Mouse (Mus musculus): Measurements from ENCODE around the gene Uqcr11. TPM values are rescaled to one million over a fixed set of nuclear protein-coding genes. Genes with fewer than 3 reads are reported as not detected.

The Uqcr11 gene
- polyA plus RNA-seq, 1 experiment from 2014 or later, result 436 TPM

- H3K4me3 ChIP-seq, result no peak overlapping the region
- peaks cover 23% of the 10 kb centered on the region for H3K4me1 ChIP-seq
- H3K9ac ChIP-seq, result no peak overlapping the region
- H3K36me3 ChIP-seq, result peaks cover 49% of the 10 kb centered on the region
- no peaks in the 10 kb centered on the region for H3K27me3 ChIP-seq (replicated peaks)
- H3K4me2 ChIP-seq (replicated peaks), result peak overlapping the region; percentile 81
- no peak overlapping the region for H3K27ac ChIP-seq
- ATAC-seq (ENCODE audit: low FRiP score, low read depth), result no peak
- no peaks in the 10 kb centered on the region for H3K9me3 ChIP-seq
- 48% methylated on average over 4 of the region's 4 CpGs for WGBS
These were observed 1.3 kb upstream of the Uqcr11 start for GRCm38 (mm10) chr10:80407924-80408323.

GRCm38 (mm10) chr10:80405481-80406173, 1.0 kb downstream of the Uqcr11 start:
- H3K4me2 ChIP-seq (replicated peaks), result peak overlapping the region; percentile 81
- H3K36me3 ChIP-seq, result peaks cover 43% of the 10 kb centered on the region
- no peaks in the 10 kb centered on the region for H3K9me3 ChIP-seq
- peak overlapping the region; percentile 88 for H3K4me3 ChIP-seq
- WGBS, result 56% methylated on average over 10 of the region's 10 CpGs
- no peak overlapping the region for H3K27ac ChIP-seq
- ATAC-seq (ENCODE audit: low FRiP score, low read depth), result no peak
- peaks cover 29% of the 10 kb centered on the region for H3K4me1 ChIP-seq
- H3K27me3 ChIP-seq (replicated peaks), result no peaks in the 10 kb centered on the region
- peak overlapping the region; percentile 87 for H3K9ac ChIP-seq

GRCm38 (mm10) chr10:80403044-80403692, 3.5 kb downstream of the Uqcr11 start:
- Histone ChIP-seq H3K36me3 (peaks cover 33% of the 10 kb centered on the region), H3K4me1 (peaks cover 37% of the 10 kb centered on the region), H3K4me2 (replicated peaks) (no peak overlapping the region; the same call in 1 of the 2 replicates), H3K4me3 (no peak overlapping the region), H3K27ac (no peak overlapping the region), H3K9me3 (no peaks in the 10 kb centered on the region), H3K9ac (no peak overlapping the region), H3K27me3 (replicated peaks) (no peaks in the 10 kb centered on the region)
- ATAC-seq (ENCODE audit: low FRiP score, low read depth), result no peak
- WGBS, result 96% methylated on average over 4 of the region's 4 CpGs

GRCm38 (mm10) chr10:80400704-80401161, 5.9 kb downstream of the Uqcr11 start:
- 90% methylated on average over 4 of the region's 4 CpGs for WGBS
- Histone ChIP-seq H3K36me3 (peaks cover 45% of the 10 kb centered on the region), H3K27me3 (replicated peaks) (no peaks in the 10 kb centered on the region), H3K9ac (peak overlapping the region; percentile 62), H3K9me3 (no peaks in the 10 kb centered on the region), H3K4me1 (peaks cover 35% of the 10 kb centered on the region), H3K4me3 (no peak overlapping the region), H3K27ac (no peak overlapping the region), H3K4me2 (replicated peaks) (peak overlapping the region; percentile 76)
- ATAC-seq (ENCODE audit: low FRiP score, low read depth), result no peak

GRCm38 (mm10) chr10:80399973-80400703, 6.5 kb downstream of the Uqcr11 start:
- peaks cover 50% of the 10 kb centered on the region for H3K36me3 ChIP-seq
- H3K9me3 ChIP-seq, result no peaks in the 10 kb centered on the region
- peak overlapping the region; percentile 76 for H3K4me2 ChIP-seq (replicated peaks)
- H3K27me3 ChIP-seq (replicated peaks), result no peaks in the 10 kb centered on the region
- H3K4me3 ChIP-seq, result peak overlapping the region; percentile 37
- peak overlapping the region; percentile 54 for H3K27ac ChIP-seq
- H3K9ac ChIP-seq, result peak overlapping the region; percentile 62
- no peak for ATAC-seq (ENCODE audit: low FRiP score, low read depth)
- 15% methylated on average over 17 of the region's 17 CpGs for WGBS
- peaks cover 29% of the 10 kb centered on the region for H3K4me1 ChIP-seq

GRCm38 (mm10) chr10:80399191-80399972, 7.2 kb downstream of the Uqcr11 start, which contains the start of gene Mbd3:
TSS of gene Mbd3 (minus strand) at chr10:80399550.
- peaks cover 57% of the 10 kb centered on the region for H3K36me3 ChIP-seq
- H3K9ac ChIP-seq, result peak within 1 kb of the TSS; percentile 95

GRCm38 (mm10) chr10:80398719-80399190, 7.9 kb downstream of the Uqcr11 start:
- ATAC-seq (ENCODE audit: low FRiP score, low read depth), result peak; percentile 85
- peak overlapping the region; percentile 95 for H3K9ac ChIP-seq
- peaks cover 57% of the 10 kb centered on the region for H3K36me3 ChIP-seq

More at GRCm38 (mm10) chr10:80399191-80399972, 7.2 kb downstream of the Uqcr11 start, which contains the start of gene Mbd3:
- H3K4me2 ChIP-seq (replicated peaks), result peak within 1 kb of the TSS; percentile 76
- no peaks in the 10 kb centered on the region for H3K27me3 ChIP-seq (replicated peaks)
- H3K4me1 ChIP-seq, result peaks cover 29% of the 10 kb centered on the region
- peak within 1 kb of the TSS; percentile 96 for H3K27ac ChIP-seq
- ATAC-seq (ENCODE audit: low FRiP score, low read depth), result peak; percentile 96
- peak within 1 kb of the TSS; percentile 73 for H3K4me3 ChIP-seq
- WGBS, result under 1% methylated on average over 76 of the region's 82 CpGs
- no peaks in the 10 kb centered on the region for H3K9me3 ChIP-seq

GRCm38 (mm10) chr10:80398174-80398535, 8.5 kb downstream of the Uqcr11 start:
- Histone ChIP-seq H3K9me3 (no peaks in the 10 kb centered on the region), H3K9ac (peak overlapping the region; percentile 95), H3K4me1 (peaks cover 29% of the 10 kb centered on the region), H3K36me3 (peaks cover 57% of the 10 kb centered on the region), H3K27ac (peak overlapping the region; percentile 96), H3K4me2 (replicated peaks) (peak overlapping the region; percentile 76), H3K4me3 (peak overlapping the region; percentile 73), H3K27me3 (replicated peaks) (no peaks in the 10 kb centered on the region)
- WGBS, result 0% methylated on average over 1 of the region's 1 CpGs
- ATAC-seq (ENCODE audit: low FRiP score, low read depth), result no peak

More at GRCm38 (mm10) chr10:80398719-80399190, 7.9 kb downstream of the Uqcr11 start:
- Histone ChIP-seq H3K27me3 (replicated peaks) (no peaks in the 10 kb centered on the region), H3K4me3 (peak overlapping the region; percentile 73), H3K9me3 (no peaks in the 10 kb centered on the region), H3K27ac (peak overlapping the region; percentile 96), H3K4me2 (replicated peaks) (peak overlapping the region; percentile 76), H3K4me1 (peaks cover 29% of the 10 kb centered on the region)
- WGBS, result under 1% methylated on average over 59 of the region's 59 CpGs

GRCm38 (mm10) chr10:80397524-80398173, 9.0 kb downstream of the Uqcr11 start:
- 49% methylated on average over 8 of the region's 8 CpGs for WGBS
- H3K27ac ChIP-seq, result peak overlapping the region; percentile 29
- H3K9ac ChIP-seq, result peak overlapping the region; percentile 95
- peaks cover 57% of the 10 kb centered on the region for H3K36me3 ChIP-seq
- no peak for ATAC-seq (ENCODE audit: low FRiP score, low read depth)
- no peaks in the 10 kb centered on the region for H3K9me3 ChIP-seq
- H3K4me2 ChIP-seq (replicated peaks), result peak overlapping the region; percentile 76
- H3K4me3 ChIP-seq, result peak overlapping the region; percentile 73
- peaks cover 29% of the 10 kb centered on the region for H3K4me1 ChIP-seq
- no peaks in the 10 kb centered on the region for H3K27me3 ChIP-seq (replicated peaks)

- peaks cover 59% of the 10 kb centered on the region for H3K36me3 ChIP-seq
These were observed 9.7 kb downstream of the Uqcr11 start for GRCm38 (mm10) chr10:80396822-80397523.

More at GRCm38 (mm10) chr10:80396822-80397523, 9.7 kb downstream of the Uqcr11 start:
- Histone ChIP-seq H3K4me3 (peak overlapping the region; percentile 73), H3K4me2 (replicated peaks) (peak overlapping the region; percentile 76), H3K27ac (peak overlapping the region; percentile 20; the same call in 1 of the 2 replicates), H3K4me1 (peaks cover 29% of the 10 kb centered on the region), H3K27me3 (replicated peaks) (no peaks in the 10 kb centered on the region), H3K9me3 (no peaks in the 10 kb centered on the region), H3K9ac (peak overlapping the region; percentile 95)
- ATAC-seq (ENCODE audit: low FRiP score, low read depth), result no peak
- WGBS, result 90% methylated on average over 11 of the region's 11 CpGs
